Mouse (Mus musculus) erythroid progenitor cell, adult 5-6 weeks (primary cell): ENCODE results near the gene C1d. TPM values are rescaled to one million over a fixed set of nuclear protein-coding genes. Genes with fewer than 3 reads are reported as not detected.

ENCODE experiments used
- total RNA-seq, 2 experiments: library from RNA; stranded (forward) in 1 of 2; stranded (reverse) in 1 of 2; fragments of 150-400 nt in 1 of 2; fragments of 186-747, 209-891 nt in 1 of 2; gene quantifications; 2 replicates each; pipeline versions ENCODE4 v1.2.3 to v1.2.4; 2015 to 2017; ENCODE audit warnings: low replicate concordance in 2 of 2

Gene C1d
- total RNA-seq, 2 experiments from 2014 or later, result 18.9 to 21.1 TPM

Other genes with a start within 250 kb of the C1d start
- 4.6 TPM in 1 of 2 replicates, not detected in the other for gene Cnrip1, start 206.0 kb upstream of the C1d start, total RNA-seq (2015; ENCODE audit: low replicate concordance)
- 0.23 TPM in 1 of 2 replicates, not detected in the other for gene Cnrip1, start 206.0 kb upstream of the C1d start, total RNA-seq (2017; ENCODE audit: low replicate concordance)
- gene Plek, start 205.2 kb upstream of the C1d start, total RNA-seq (2015; ENCODE audit: low replicate concordance), result 13.7 and 31.0 TPM in 2 replicates
- 15.9 and 16.0 TPM in 2 replicates for gene Plek, start 205.2 kb upstream of the C1d start, total RNA-seq (2017; ENCODE audit: low replicate concordance)
- gene Ppp3r1, start 98.3 kb upstream of the C1d start, total RNA-seq (2015; ENCODE audit: low replicate concordance), result 26.0 and 28.1 TPM in 2 replicates
- 20.2 and 20.4 TPM in 2 replicates for gene Ppp3r1, start 98.3 kb upstream of the C1d start, total RNA-seq (2017; ENCODE audit: low replicate concordance)
- gene Wdr92, start 75.5 kb upstream of the C1d start, total RNA-seq (2015; ENCODE audit: low replicate concordance), result 10.5 and 13.3 TPM in 2 replicates
- gene Wdr92, start 75.5 kb upstream of the C1d start, total RNA-seq (2017; ENCODE audit: low replicate concordance), result 4.7 and 8.2 TPM in 2 replicates
- 9.2 and 11.5 TPM in 2 replicates for gene Pno1, start 46.0 kb upstream of the C1d start, total RNA-seq (2015; ENCODE audit: low replicate concordance)
- 6.4 and 9.6 TPM in 2 replicates for gene Pno1, start 46.0 kb upstream of the C1d start, total RNA-seq (2017; ENCODE audit: low replicate concordance)